ENCODE assay signal across 9 mouse cellular contexts in the genomic region with DNA sequence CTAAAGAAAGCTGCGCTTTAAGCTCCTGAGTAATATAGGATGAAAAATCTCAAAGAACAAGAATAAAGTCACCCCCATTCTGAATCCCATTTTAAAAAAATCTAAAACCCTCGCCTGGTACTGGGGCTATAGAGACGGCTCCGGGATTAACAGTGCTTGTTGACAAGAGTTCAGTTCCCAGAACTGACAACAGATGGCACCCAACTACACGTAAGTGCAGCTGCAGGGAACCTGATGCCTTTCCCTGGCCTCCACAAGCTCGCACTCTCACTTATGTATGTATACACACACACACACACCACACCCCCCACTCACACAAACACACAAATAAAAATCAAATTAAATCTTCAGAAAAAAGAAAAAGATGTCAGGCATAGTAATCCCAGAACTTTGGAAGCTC. TPM values are rescaled to one million over a fixed set of nuclear protein-coding genes. Genes with fewer than 3 reads are reported as not detected.
DNase-seq lines count a peak whose midpoint lies in the region; TF ChIP-seq lines count a peak whose summit lies in the region.
"Had no signal": no experiment of that assay in that cellular context is flagged by ENCODE, and none has a peak within 500 bp of the region (broad histone marks: within the 10 kb centered on the region; RNA-seq: fewer than 3 reads in every experiment).

No protein-coding gene starts in this region.

- H3K27ac ChIP-seq in cortical plate, adult 2 months (ENCODE audit: insufficient read depth, low read length): no peak overlapping the region
- H3K27ac ChIP-seq: neural tube, embryonic 12.5 days had no signal

- TF ChIP-seq POLR2A in cortical plate, adult 2 months (IDR thresholded peaks at IDR 0.05; ENCODE audit: extremely low read depth, insufficient read depth, low read length): no peak
- no peak for TF ChIP-seq POLR2A in lung, adult 2 months (IDR thresholded peaks at IDR 0.05; ENCODE audit: borderline replicate concordance, extremely low read depth, low read depth, low read length)

- H3K4me1 ChIP-seq in cortical plate, adult 2 months (ENCODE audit: control insufficient read depth, insufficient read depth, low read length): peaks cover 3% of the 10 kb centered on the region
- H3K4me1 ChIP-seq in lung, adult 2 months (ENCODE audit: control insufficient read depth, insufficient read depth, low read length): peaks cover 23% of the 10 kb centered on the region

- peak; percentile 57 for TF ChIP-seq CTCF in cortical plate, adult 2 months (IDR thresholded peaks at IDR 0.05; ENCODE audit: extremely low read depth, insufficient read depth, low read length)
- peak; percentile 72 for TF ChIP-seq CTCF in lung, adult 2 months (IDR thresholded peaks at IDR 0.05; ENCODE audit: insufficient read depth, low read length)

- intact Hi-C loops in gastrocnemius, postnatal 36 days (cut with DNase I): no loop called here

- 34% methylated on average over 6 of the region's 6 CpGs for WGBS in lung, adult 2 months

- DNase-seq in gastrocnemius, adult 18-20 months (ENCODE audit: low spot score): peak; percentile 28
- no peak for DNase-seq in gastrocnemius, postnatal 36 days
- peak; percentile 20 to 25 for DNase-seq in right cerebral cortex, adult 2 months (ENCODE audit: low spot score in 2 of 2)
- no peak for DNase-seq in right cerebral cortex, postnatal 25 days
- DNase-seq in lung, adult 2 months: no peak
- DNase-seq in thymus, postnatal 4 days: peak; percentile 56
- no peak for DNase-seq in urinary bladder, adult 2 months (ENCODE audit: low spot score)

- no peak overlapping the region for H3K4me3 ChIP-seq in cortical plate, adult 2 months (ENCODE audit: insufficient read depth, low read length)
- no peak overlapping the region for H3K4me3 ChIP-seq in lung, adult 2 months (replicated peaks; ENCODE audit: extremely low read depth, low read depth, low read length)
- H3K4me3 ChIP-seq: neural tube, embryonic 12.5 days had no signal

RNA-seq across cellular contexts. Expression of gene Akr1a1, which starts 7.2 kb away (rescaled TPM):
- total RNA-seq in gastrocnemius, adult 18-20 months (2021): 100 to 1,000 TPM; 182 to 198 TPM
- total RNA-seq in gastrocnemius, postnatal 36 days (2021): 100 to 1,000 TPM; 169 to 180 TPM
- 519 and 547 TPM in 2 replicates for polyA plus RNA-seq in cortical plate, adult 2 months (2012; rRNA removed)
- polyA plus RNA-seq in lung, adult 2 months (2012; rRNA removed): 536 and 669 TPM in 2 replicates
- polyA plus RNA-seq in urinary bladder, adult 2 months (2012; rRNA removed): 520 and 554 TPM in 2 replicates

RNA-seq across cellular contexts. Expression of gene Nasp, which starts 16.6 kb away (rescaled TPM):
- total RNA-seq in gastrocnemius, adult 18-20 months (2021): 10 to 100 TPM in 1 of 2 experiments, 1 to 10 TPM in 1; 9.1 to 10.6 TPM
- total RNA-seq in gastrocnemius, postnatal 36 days (2021): 10 to 100 TPM in 1 of 2 experiments, 1 to 10 TPM in 1; 9.8 to 12.4 TPM
- 23.5 and 25.1 TPM in 2 replicates for polyA plus RNA-seq in cortical plate, adult 2 months (2012; rRNA removed)
- polyA plus RNA-seq in lung, adult 2 months (2012; rRNA removed): 1.3 and 2.4 TPM in 2 replicates
- polyA plus RNA-seq in urinary bladder, adult 2 months (2012; rRNA removed): 10.2 and 11.7 TPM in 2 replicates

RNA-seq across cellular contexts. Expression of gene Prdx1, which starts 41.0 kb away (rescaled TPM):
- 100 to 1,000 TPM; 267 to 272 TPM for total RNA-seq in gastrocnemius, adult 18-20 months (2021)
- 100 to 1,000 TPM; 190 to 226 TPM for total RNA-seq in gastrocnemius, postnatal 36 days (2021)
- polyA plus RNA-seq in cortical plate, adult 2 months (2012; rRNA removed): 222 and 249 TPM in 2 replicates
- 58.4 and 179 TPM in 2 replicates for polyA plus RNA-seq in lung, adult 2 months (2012; rRNA removed)
- 456 and 471 TPM in 2 replicates for polyA plus RNA-seq in urinary bladder, adult 2 months (2012; rRNA removed)

RNA-seq across cellular contexts. Expression of gene Ccdc17, which starts 47.9 kb away (rescaled TPM):
- total RNA-seq in gastrocnemius, adult 18-20 months (2021): 1 to 10 TPM; 1.3 to 1.7 TPM
- 1 to 10 TPM; 1.6 to 2.2 TPM for total RNA-seq in gastrocnemius, postnatal 36 days (2021)
- 5.0 and 8.3 TPM in 2 replicates for polyA plus RNA-seq in cortical plate, adult 2 months (2012; rRNA removed)
- 52.9 and 55.0 TPM in 2 replicates for polyA plus RNA-seq in lung, adult 2 months (2012; rRNA removed)
- polyA plus RNA-seq in urinary bladder, adult 2 months (2012; rRNA removed): 17.2 and 22.3 TPM in 2 replicates

Comparison
In these comparisons a context has a peak if more than half of its experiments do, and no peak if none do; other contexts are left out.
1. DNase-seq: peak in gastrocnemius, adult 18-20 months (single experiment), right cerebral cortex, adult 2 months (2 of 2) and thymus, postnatal 4 days (single experiment); none in gastrocnemius, postnatal 36 days (0 of 2), right cerebral cortex, postnatal 25 days (single experiment), lung, adult 2 months (single experiment) and urinary bladder, adult 2 months (single experiment).